Mouse (Mus musculus): ENCODE measurements around the gene Trim46. TPM values are rescaled to one million over a fixed set of nuclear protein-coding genes. Genes with fewer than 3 reads are reported as not detected.

Trim46 gene
- polyA plus RNA-seq, 1 experiment from 2014 or later = 1.7 TPM

DNA sequence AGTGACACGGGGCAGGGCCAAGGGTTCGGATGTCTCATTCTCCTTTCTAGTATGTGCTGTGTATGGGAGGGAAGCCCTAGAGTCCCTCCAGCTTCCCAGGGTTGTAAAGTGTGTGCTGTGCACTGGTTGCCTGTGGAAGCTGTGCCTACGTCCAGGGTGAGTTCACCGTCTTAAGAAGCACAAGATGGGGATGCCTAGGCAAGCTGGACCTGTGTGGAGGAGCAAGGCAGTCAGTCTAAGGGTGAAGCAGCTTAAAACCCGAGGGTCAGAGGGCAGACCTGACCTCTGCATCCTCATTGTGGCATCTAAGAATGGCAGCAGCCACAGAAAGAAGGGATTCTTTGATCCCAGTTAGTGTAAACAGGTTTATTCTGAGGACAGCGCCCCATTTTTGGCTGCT lies 37.4 kb downstream of the Trim46 start:
- no peak overlapping the region for H3K4me2 ChIP-seq
- no peaks in the 10 kb centered on the region for H3K27me3 ChIP-seq (replicated peaks; ENCODE audit: control insufficient read depth, insufficient read depth, low read length)
- H3K4me3 ChIP-seq (ENCODE audit: low read depth, low read length) = no peak overlapping the region
- ATAC-seq (replicated peaks; ENCODE audit: low FRiP score) = no peak
- peaks cover 10% of the 10 kb centered on the region for H3K4me1 ChIP-seq (replicated peaks; ENCODE audit: control insufficient read depth, insufficient read depth, low read length)
- H3K9ac ChIP-seq (ENCODE audit: low read depth, low read length) = no peak overlapping the region
- no peak for DNase-seq (ENCODE audit: low spot score)
- H3K27ac ChIP-seq (ENCODE audit: low read depth, low read length) = no peak overlapping the region
- 90% methylated on average over 6 of the region's 6 CpGs for WGBS
- peaks cover 39% of the 10 kb centered on the region for H3K36me3 ChIP-seq (ENCODE audit: control insufficient read depth, insufficient read depth, low read length)
- no peaks in the 10 kb centered on the region for H3K9me3 ChIP-seq (ENCODE audit: control insufficient read depth, low read length)

- H3K27ac ChIP-seq (ENCODE audit: low read depth, low read length) = no peak overlapping the region
- no peak overlapping the region for H3K9ac ChIP-seq (ENCODE audit: low read depth, low read length)
- no peak overlapping the region for H3K4me2 ChIP-seq
- H3K9me3 ChIP-seq (ENCODE audit: control insufficient read depth, low read length) = no peaks in the 10 kb centered on the region
- peaks cover 39% of the 10 kb centered on the region for H3K36me3 ChIP-seq (ENCODE audit: control insufficient read depth, insufficient read depth, low read length)
- H3K4me3 ChIP-seq (ENCODE audit: low read depth, low read length) = no peak overlapping the region
- no peaks in the 10 kb centered on the region for H3K27me3 ChIP-seq (replicated peaks; ENCODE audit: control insufficient read depth, insufficient read depth, low read length)
- peaks cover 10% of the 10 kb centered on the region for H3K4me1 ChIP-seq (replicated peaks; ENCODE audit: control insufficient read depth, insufficient read depth, low read length)
- DNase-seq (ENCODE audit: low spot score) (no peak), ATAC-seq (replicated peaks; ENCODE audit: low FRiP score) (no peak)
- 87% methylated on average over 13 of the region's 13 CpGs for WGBS
Observed at GRCm38 (mm10) chr3:89208075-89208657, 37.9 kb downstream of the Trim46 start.

- Histone ChIP-seq H3K36me3 (ENCODE audit: control insufficient read depth, insufficient read depth, low read length) (peaks cover 39% of the 10 kb centered on the region), H3K4me1 (replicated peaks; ENCODE audit: control insufficient read depth, insufficient read depth, low read length) (peaks cover 3% of the 10 kb centered on the region), H3K9ac (ENCODE audit: low read depth, low read length) (no peak overlapping the region), H3K4me2 (no peak overlapping the region), H3K27me3 (replicated peaks; ENCODE audit: control insufficient read depth, insufficient read depth, low read length) (no peaks in the 10 kb centered on the region), H3K4me3 (ENCODE audit: low read depth, low read length) (no peak overlapping the region), H3K9me3 (ENCODE audit: control insufficient read depth, low read length) (no peaks in the 10 kb centered on the region), H3K27ac (ENCODE audit: low read depth, low read length) (no peak overlapping the region)
- WGBS = 84% methylated on average over 2 of the region's 2 CpGs
- ATAC-seq (replicated peaks; ENCODE audit: low FRiP score) (no peak), DNase-seq (ENCODE audit: low spot score) (no peak)
Observed at GRCm38 (mm10) chr3:89206695-89207094, 39.4 kb downstream of the Trim46 start.

- ATAC-seq (replicated peaks; ENCODE audit: low FRiP score) (no peak), DNase-seq (ENCODE audit: low spot score) (no peak)
- Histone ChIP-seq H3K4me3 (ENCODE audit: low read depth, low read length) (no peak overlapping the region), H3K27ac (ENCODE audit: low read depth, low read length) (no peak overlapping the region), H3K9ac (ENCODE audit: low read depth, low read length) (no peak overlapping the region), H3K9me3 (ENCODE audit: control insufficient read depth, low read length) (no peaks in the 10 kb centered on the region), H3K36me3 (ENCODE audit: control insufficient read depth, insufficient read depth, low read length) (peaks cover 39% of the 10 kb centered on the region), H3K4me1 (replicated peaks; ENCODE audit: control insufficient read depth, insufficient read depth, low read length) (peaks cover 3% of the 10 kb centered on the region), H3K27me3 (replicated peaks; ENCODE audit: control insufficient read depth, insufficient read depth, low read length) (no peaks in the 10 kb centered on the region), H3K4me2 (no peak overlapping the region)
- WGBS = 88% methylated on average over 7 of the region's 7 CpGs
Observed at GRCm38 (mm10) chr3:89206079-89206478, 40.0 kb downstream of the Trim46 start.

GRCm38 (mm10) chr3:89203142-89203514 lies 43.0 kb downstream of the Trim46 start:
- peak overlapping the region; percentile 55 for H3K9ac ChIP-seq (ENCODE audit: low read depth, low read length)
- DNase-seq (ENCODE audit: low spot score) (no peak), ATAC-seq (replicated peaks; ENCODE audit: low FRiP score) (0 out of 2 replicates have a peak, but pooled peaks have one; percentile 40)
- no peaks in the 10 kb centered on the region; the same call in 1 of the 2 replicates for H3K27me3 ChIP-seq (replicated peaks; ENCODE audit: control insufficient read depth, insufficient read depth, low read length)
- peaks cover 3% of the 10 kb centered on the region for H3K4me1 ChIP-seq (replicated peaks; ENCODE audit: control insufficient read depth, insufficient read depth, low read length)
- H3K36me3 ChIP-seq (ENCODE audit: control insufficient read depth, insufficient read depth, low read length) = peaks cover 16% of the 10 kb centered on the region
- no peaks in the 10 kb centered on the region for H3K9me3 ChIP-seq (ENCODE audit: control insufficient read depth, low read length)
- H3K4me2 ChIP-seq = peak overlapping the region; percentile 83
- H3K4me3 ChIP-seq (ENCODE audit: low read depth, low read length) = peak overlapping the region; percentile 55
- 30% methylated on average over 5 of the region's 5 CpGs for WGBS
- peak overlapping the region; percentile 5; the same call in 1 of the 2 replicates for H3K27ac ChIP-seq (ENCODE audit: low read depth, low read length)

GRCm38 (mm10) chr3:89202253-89203141 lies 43.6 kb downstream of the Trim46 start, which contains the start of gene Gba:
Gene Gba (plus strand): TSS chr3:89202928.
- Histone ChIP-seq H3K4me3 (ENCODE audit: low read depth, low read length) (peak within 1 kb of the TSS; percentile 55), H3K27ac (ENCODE audit: low read depth, low read length) (peak within 1 kb of the TSS; percentile 5; the same call in 1 of the 2 replicates)
- WGBS = 26% methylated on average over 13 of the region's 13 CpGs

DNA sequence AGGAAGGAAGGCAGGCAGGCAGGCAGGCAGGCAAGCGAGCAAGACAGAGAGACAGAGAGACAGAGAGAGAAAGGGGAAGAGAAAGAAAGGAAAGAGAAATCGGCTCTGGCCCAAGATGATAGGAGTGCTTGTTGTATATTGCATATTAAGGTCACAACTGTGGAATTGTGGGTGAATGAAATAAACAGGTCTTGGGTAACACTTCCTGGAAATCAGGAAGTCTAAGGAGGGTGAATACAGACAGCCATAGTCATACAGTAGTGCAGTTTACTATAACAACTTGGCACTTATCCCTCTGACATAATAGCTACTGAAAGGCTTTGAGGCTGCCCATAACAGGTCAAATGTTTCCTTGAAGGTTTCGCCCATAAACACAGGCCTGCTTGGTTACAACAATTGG lies 46.3 kb downstream of the Trim46 start:
- Histone ChIP-seq H3K9me3 (ENCODE audit: control insufficient read depth, low read length) (no peaks in the 10 kb centered on the region), H3K4me1 (replicated peaks; ENCODE audit: control insufficient read depth, insufficient read depth, low read length) (peaks cover 12% of the 10 kb centered on the region), H3K4me2 (no peak overlapping the region), H3K36me3 (ENCODE audit: control insufficient read depth, insufficient read depth, low read length) (peaks cover 4% of the 10 kb centered on the region; the same call in 1 of the 2 replicates), H3K4me3 (ENCODE audit: low read depth, low read length) (no peak overlapping the region), H3K27me3 (replicated peaks; ENCODE audit: control insufficient read depth, insufficient read depth, low read length) (no peaks in the 10 kb centered on the region; the same call in 1 of the 2 replicates), H3K9ac (ENCODE audit: low read depth, low read length) (no peak overlapping the region), H3K27ac (ENCODE audit: low read depth, low read length) (no peak overlapping the region)
- no peak for ATAC-seq (replicated peaks; ENCODE audit: low FRiP score)
- 63% methylated on average over 3 of the region's 3 CpGs for WGBS
- no peak for DNase-seq (ENCODE audit: low spot score)

More at GRCm38 (mm10) chr3:89202253-89203141, 43.6 kb downstream of the Trim46 start, which contains the start of gene Gba:
- Histone ChIP-seq H3K9me3 (ENCODE audit: control insufficient read depth, low read length) (no peaks in the 10 kb centered on the region), H3K27me3 (replicated peaks; ENCODE audit: control insufficient read depth, insufficient read depth, low read length) (no peaks in the 10 kb centered on the region; the same call in 1 of the 2 replicates), H3K9ac (ENCODE audit: low read depth, low read length) (peak within 1 kb of the TSS; percentile 55), H3K36me3 (ENCODE audit: control insufficient read depth, insufficient read depth, low read length) (peaks cover 10% of the 10 kb centered on the region), H3K4me2 (peak within 1 kb of the TSS; percentile 83), H3K4me1 (replicated peaks; ENCODE audit: control insufficient read depth, insufficient read depth, low read length) (peaks cover 3% of the 10 kb centered on the region)
- DNase-seq (ENCODE audit: low spot score) (peak; percentile 78), ATAC-seq (replicated peaks; ENCODE audit: low FRiP score) (peak; percentile 82)

DNA sequence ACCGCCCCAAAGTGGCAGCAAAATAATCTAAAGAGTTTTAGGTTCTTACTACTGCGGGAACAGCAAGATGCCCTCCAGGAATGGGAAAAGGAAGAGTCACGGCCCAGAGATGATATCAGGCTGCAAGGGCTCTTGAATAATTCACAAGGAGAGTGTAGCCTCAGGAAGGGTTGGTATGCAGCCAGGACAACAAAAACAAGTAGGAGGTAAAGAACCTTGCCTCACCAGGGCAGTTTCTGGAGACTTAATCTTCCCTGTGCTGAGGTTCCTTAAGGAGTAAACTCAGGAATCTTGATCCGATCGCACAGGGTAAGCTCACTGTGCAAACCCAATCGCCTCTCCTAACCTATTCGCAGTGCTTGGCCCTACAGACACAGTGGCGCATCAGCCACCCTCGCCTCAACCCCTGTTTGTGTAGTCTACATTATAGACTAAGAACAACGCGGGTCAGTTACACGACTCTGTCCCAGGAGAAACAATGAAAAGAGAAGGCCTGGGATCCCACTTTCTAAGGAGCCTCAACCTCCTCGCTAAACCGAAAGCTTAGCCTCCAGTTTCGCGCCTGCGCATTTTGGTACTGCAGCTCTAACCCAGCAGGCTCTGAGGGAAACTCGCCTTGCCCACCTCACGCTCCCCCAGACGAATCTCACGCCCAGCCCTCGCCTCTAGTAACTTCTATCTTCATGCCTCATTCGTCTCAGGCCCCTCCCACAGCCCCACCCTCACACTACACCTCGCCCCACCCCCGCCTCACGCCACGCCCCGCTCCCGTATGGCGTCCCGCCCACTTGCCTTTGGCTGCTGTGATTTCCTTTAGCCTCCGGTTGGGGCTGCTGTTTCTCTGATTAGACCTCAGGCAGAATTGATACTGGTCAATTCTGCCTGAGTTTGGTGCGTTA lies 49.9 kb downstream of the Trim46 start:
- Histone ChIP-seq H3K4me2 (peak overlapping the region; percentile 90), H3K27ac (ENCODE audit: low read depth, low read length) (peak overlapping the region; percentile 87), H3K9me3 (ENCODE audit: control insufficient read depth, low read length) (no peaks in the 10 kb centered on the region), H3K27me3 (replicated peaks; ENCODE audit: control insufficient read depth, insufficient read depth, low read length) (no peaks in the 10 kb centered on the region; the same call in 1 of the 2 replicates), H3K4me1 (replicated peaks; ENCODE audit: control insufficient read depth, insufficient read depth, low read length) (peaks cover 9% of the 10 kb centered on the region), H3K9ac (ENCODE audit: low read depth, low read length) (peak overlapping the region; percentile 75), H3K36me3 (ENCODE audit: control insufficient read depth, insufficient read depth, low read length) (no peaks in the 10 kb centered on the region), H3K4me3 (ENCODE audit: low read depth, low read length) (peak overlapping the region; percentile 59)
- ATAC-seq (replicated peaks; ENCODE audit: low FRiP score) (peak; percentile 96), DNase-seq (ENCODE audit: low spot score) (peak; percentile 87)
- 8% methylated on average over 33 of the region's 33 CpGs for WGBS

Measured in liver, embryonic 11.5 days (tissue).